Mouse (Mus musculus) midbrain, embryonic 11.5 days (tissue): ENCODE data around the gene Socs3. TPM values are rescaled to one million over a fixed set of nuclear protein-coding genes. Genes with fewer than 3 reads are reported as not detected.

Experiments used
- ATAC-seq: fragments of 200-750 bp; cut with Nextera tagmentation; 2 replicates; pipeline ENCODE4 v1.8.0; 2017; ENCODE audit warnings: moderate TSS enrichment, moderate library complexity; ENCODE audit not compliant: low FRiP score
- DNase-seq: peaks from one replicate; pipeline ENCODE4 v3.0.0; 2015; ENCODE audit warnings: low spot score; ENCODE audit errors: missing footprints
- H3K27ac ChIP-seq: fragments of 300-500 bp; sonication (generic); 2 replicates; pipeline ENCODE4 v1.5.1; 2014; ENCODE audit warnings: low read depth, low read length
- H3K27me3 ChIP-seq: fragments of 300-500 bp; sonication (generic); 2 replicates; pipeline ENCODE4 v1.6.1; 2014; ENCODE audit warnings: mild to moderate bottlenecking, low read length, moderate library complexity, mixed read lengths; ENCODE audit not compliant: control insufficient read depth, insufficient read depth
- H3K36me3 ChIP-seq: fragments of 300-500 bp; sonication (generic); 2 replicates; pipeline ENCODE4 v1.6.1; 2014; ENCODE audit warnings: mild to moderate bottlenecking, low read length, moderate library complexity, mixed read lengths; ENCODE audit not compliant: control insufficient read depth, insufficient read depth
- H3K4me1 ChIP-seq: fragments of 300-500 bp; sonication (generic); 2 replicates; pipeline ENCODE4 v1.6.1; 2014; ENCODE audit warnings: low read length; ENCODE audit not compliant: control insufficient read depth, insufficient read depth
- H3K4me2 ChIP-seq: fragments of 300-500 bp; sonication (generic); 2 replicates; pipeline ENCODE4 v1.6.1; 2014; ENCODE audit warnings: mild to moderate bottlenecking, moderate library complexity
- H3K4me3 ChIP-seq: fragments of 300-500 bp; sonication (generic); 2 replicates; pipeline ENCODE4 v1.5.1; 2014; ENCODE audit warnings: low read depth, low read length
- H3K9ac ChIP-seq: fragments of 300-500 bp; sonication (generic); 2 replicates; pipeline ENCODE4 v1.6.1; 2014; ENCODE audit warnings: low read length
- H3K9me3 ChIP-seq: fragments of 300-500 bp; sonication (generic); 2 replicates; pipeline ENCODE4 v1.6.1; 2016; ENCODE audit warnings: low read length; ENCODE audit not compliant: control insufficient read depth
- WGBS: fragments of 180-500 bp; shearing (Covaris S2); extraction: QIAGEN DNeasy Blood & Tissue Kit; methylation state at CpG from one replicate; pipeline ENCODE4 v1.1.7; 2014; 5-methylcytosine and 5-hydroxymethylcytosine counted together
- polyA plus RNA-seq: library from polyadenylated mRNA; unstranded; fragments of >200 nt; fragmentation: Nextera tagmentation; extraction: Ambion mirVana; gene quantifications from 2 replicates; pipeline ENCODE4 v1.2.1, GENCODE M21; 2014

The Socs3 gene
- polyA plus RNA-seq, 1 experiment from 2014 or later: 5.9 TPM

- Histone ChIP-seq H3K9me3 (no peaks in the 10 kb centered on the region), H3K27ac (peak overlapping the region; percentile 91), H3K4me3 (peak overlapping the region; percentile 69), H3K27me3 (peaks cover 34% of the 10 kb centered on the region), H3K4me1 (peaks cover 63% of the 10 kb centered on the region), H3K36me3 (no peaks in the 10 kb centered on the region), H3K9ac (peak overlapping the region; percentile 91), H3K4me2 (peak overlapping the region; percentile 99)
- under 1% methylated on average over 64 of the region's 64 CpGs for WGBS
- ATAC-seq (no peak; the same call in 1 of the 2 replicates), DNase-seq (peak; percentile 96)
Measured at GRCm38 (mm10) chr11:117968016-117968671, 1.7 kb downstream of the Socs3 start.

- Histone ChIP-seq H3K27ac (no peak overlapping the region), H3K4me3 (peak overlapping the region; percentile 69), H3K27me3 (peaks cover 34% of the 10 kb centered on the region), H3K9me3 (no peaks in the 10 kb centered on the region), H3K4me1 (peaks cover 66% of the 10 kb centered on the region), H3K4me2 (peak overlapping the region; percentile 99), H3K36me3 (no peaks in the 10 kb centered on the region), H3K9ac (peak overlapping the region; percentile 91)
- 4% methylated on average over 34 of the region's 34 CpGs for WGBS
- DNase-seq (peak; percentile 96), ATAC-seq (no peak)
Measured at GRCm38 (mm10) chr11:117967249-117968015, 2.4 kb downstream of the Socs3 start.

DNA sequence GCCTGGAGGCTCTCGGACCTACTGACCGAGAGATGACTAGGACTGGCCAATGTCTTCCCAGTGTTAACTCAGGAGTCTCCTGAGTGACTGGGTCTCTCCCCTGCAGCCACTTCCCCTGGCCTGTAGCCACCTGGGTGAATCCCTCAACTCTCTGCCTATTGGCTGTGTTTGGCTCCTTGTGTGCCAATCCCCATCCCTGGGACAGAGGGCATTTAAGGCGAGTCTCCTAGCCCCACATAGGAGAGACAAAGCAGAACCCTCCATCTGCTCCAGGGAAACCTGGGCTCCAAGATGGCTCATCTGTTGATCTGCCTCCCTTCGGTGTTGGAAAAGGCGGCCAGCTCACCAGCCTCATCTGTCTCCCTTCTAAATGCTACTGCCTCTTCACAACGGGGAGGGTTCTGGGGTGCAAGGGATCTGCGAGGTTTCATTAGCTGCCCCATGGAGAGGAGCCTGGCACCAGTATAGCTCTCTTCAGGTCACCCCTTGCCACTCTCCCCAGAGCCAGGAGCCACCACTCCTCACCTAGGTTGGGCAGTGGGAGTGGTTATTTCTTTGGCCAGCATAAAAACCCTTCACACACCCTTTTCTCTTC is 3.2 kb downstream of the Socs3 start:
- peaks cover 34% of the 10 kb centered on the region for H3K27me3 ChIP-seq
- peak overlapping the region; percentile 69 for H3K4me3 ChIP-seq
- no peaks in the 10 kb centered on the region for H3K36me3 ChIP-seq
- H3K4me1 ChIP-seq: peaks cover 74% of the 10 kb centered on the region
- 23% methylated on average over 7 of the region's 7 CpGs for WGBS
- peak overlapping the region; percentile 99 for H3K4me2 ChIP-seq
- peak overlapping the region; percentile 91 for H3K9ac ChIP-seq
- no peaks in the 10 kb centered on the region for H3K9me3 ChIP-seq
- peak; percentile 89 for DNase-seq
- no peak for ATAC-seq
- no peak overlapping the region for H3K27ac ChIP-seq

GRCm38 (mm10) chr11:117965561-117965981 is 4.3 kb downstream of the Socs3 start:
- 10% methylated on average over 9 of the region's 9 CpGs for WGBS
- Histone ChIP-seq H3K27ac (no peak overlapping the region), H3K9ac (no peak overlapping the region), H3K4me3 (no peak overlapping the region), H3K4me1 (peaks cover 74% of the 10 kb centered on the region), H3K9me3 (no peaks in the 10 kb centered on the region), H3K36me3 (no peaks in the 10 kb centered on the region), H3K27me3 (peaks cover 31% of the 10 kb centered on the region), H3K4me2 (peak overlapping the region; percentile 99; the same call in 1 of the 2 replicates)
- peak; percentile 89 for DNase-seq
- no peak for ATAC-seq

GRCm38 (mm10) chr11:117965052-117965451 is 4.8 kb downstream of the Socs3 start:
- WGBS: 25% methylated on average over 7 of the region's 7 CpGs
- no peak overlapping the region for H3K4me2 ChIP-seq
- peaks cover 27% of the 10 kb centered on the region for H3K27me3 ChIP-seq
- no peak overlapping the region for H3K27ac ChIP-seq
- ATAC-seq: no peak
- H3K4me1 ChIP-seq: peaks cover 71% of the 10 kb centered on the region
- H3K36me3 ChIP-seq: no peaks in the 10 kb centered on the region
- DNase-seq: peak; percentile 89
- no peaks in the 10 kb centered on the region for H3K9me3 ChIP-seq
- no peak overlapping the region for H3K9ac ChIP-seq
- H3K4me3 ChIP-seq: no peak overlapping the region

DNA sequence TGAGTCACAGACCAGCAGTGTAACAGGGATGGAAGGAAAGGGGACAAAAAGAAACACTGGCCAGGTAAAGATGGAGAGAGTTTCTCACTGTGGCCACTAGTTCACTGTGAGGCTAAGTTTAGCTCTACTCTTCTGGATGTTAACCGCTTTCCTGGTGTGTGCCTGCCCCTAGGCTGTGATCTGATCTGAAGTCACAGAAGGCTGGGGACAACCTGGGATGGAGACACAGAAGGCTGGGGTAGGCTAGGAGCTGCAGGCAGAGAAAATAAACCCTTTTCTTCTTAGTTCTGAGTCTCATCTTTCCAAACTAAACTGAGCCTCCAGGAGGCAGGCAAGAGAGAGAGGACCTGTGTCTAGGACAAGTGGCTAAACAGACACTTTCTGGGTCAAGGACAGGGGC is 5.6 kb downstream of the Socs3 start:
- DNase-seq (peak; percentile 90), ATAC-seq (no peak)
- Histone ChIP-seq H3K36me3 (no peaks in the 10 kb centered on the region), H3K4me3 (no peak overlapping the region; the same call in 1 of the 2 replicates), H3K27me3 (peaks cover 27% of the 10 kb centered on the region), H3K27ac (no peak overlapping the region; the same call in 1 of the 2 replicates), H3K4me1 (peaks cover 66% of the 10 kb centered on the region), H3K9me3 (no peaks in the 10 kb centered on the region), H3K9ac (peak overlapping the region; percentile 35; the same call in 1 of the 2 replicates), H3K4me2 (peak overlapping the region; percentile 60; the same call in 1 of the 2 replicates)
- 12% methylated on average over 1 of the region's 1 CpGs for WGBS

DNA sequence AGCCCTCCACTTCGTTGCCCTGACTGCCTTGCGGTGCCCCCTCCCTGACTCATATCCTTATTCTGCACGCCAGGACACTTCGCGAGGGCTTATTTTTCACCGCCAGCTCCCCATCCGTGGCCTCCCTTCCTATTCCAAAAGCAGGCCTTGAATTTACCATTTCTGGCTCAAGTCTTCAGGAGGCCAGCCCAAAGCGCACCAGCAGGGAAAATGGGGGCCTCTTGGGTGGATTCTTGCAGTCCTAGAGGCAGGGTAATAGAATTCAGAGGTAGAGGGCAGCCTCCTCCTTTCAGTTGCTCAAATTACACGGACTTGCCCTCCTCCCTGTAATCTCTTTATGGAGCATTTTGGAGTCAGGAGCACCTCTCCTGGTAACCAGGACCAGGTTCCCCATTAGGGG is 6.0 kb downstream of the Socs3 start:
- WGBS: 0% methylated on average over 9 of the region's 9 CpGs
- no peak for ATAC-seq
- H3K27me3 ChIP-seq: peaks cover 27% of the 10 kb centered on the region
- H3K4me2 ChIP-seq: peak overlapping the region; percentile 60
- no peak for DNase-seq
- peak overlapping the region; percentile 35; the same call in 1 of the 2 replicates for H3K9ac ChIP-seq
- peak overlapping the region; percentile 20 for H3K4me3 ChIP-seq
- H3K4me1 ChIP-seq: peaks cover 66% of the 10 kb centered on the region
- no peaks in the 10 kb centered on the region for H3K36me3 ChIP-seq
- H3K9me3 ChIP-seq: no peaks in the 10 kb centered on the region
- peak overlapping the region; percentile 25; the same call in 1 of the 2 replicates for H3K27ac ChIP-seq

DNA sequence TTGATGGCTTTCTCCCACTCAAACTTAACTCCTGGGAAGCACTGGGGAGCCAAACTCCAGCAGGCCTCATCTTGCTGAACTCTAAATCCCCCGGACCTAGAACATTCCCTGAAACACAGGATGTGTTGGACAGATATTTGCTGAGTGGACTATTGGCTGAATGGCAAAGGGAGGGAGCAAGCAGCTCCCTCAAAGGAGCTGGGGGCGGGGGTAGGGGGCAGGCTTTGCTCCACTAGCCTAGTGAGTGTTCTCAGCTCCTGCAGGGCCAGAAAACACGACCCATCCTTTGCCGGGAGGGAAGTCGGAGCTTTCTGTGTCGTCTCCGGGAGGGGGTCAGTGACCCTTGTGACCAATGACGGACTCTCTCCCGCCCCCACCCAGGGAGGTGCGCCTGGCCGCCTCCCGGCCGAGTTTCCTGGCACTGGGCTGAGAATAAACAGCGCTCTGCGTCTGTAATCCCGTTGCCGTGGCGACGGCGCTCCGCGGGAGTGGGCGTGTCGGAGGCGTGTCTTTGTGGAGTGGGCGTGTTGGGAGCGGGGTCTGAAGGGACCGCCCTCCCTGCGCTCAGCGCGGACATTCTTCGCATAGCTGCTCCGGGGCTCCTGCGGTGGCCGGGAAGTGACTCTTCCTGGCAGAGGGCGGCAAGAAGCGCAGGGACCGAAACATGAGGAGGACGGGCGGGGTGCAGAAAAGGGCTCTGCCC is 6.6 kb downstream of the Socs3 start:
- Histone ChIP-seq H3K27ac (peak overlapping the region; percentile 25; the same call in 1 of the 2 replicates), H3K4me1 (peaks cover 62% of the 10 kb centered on the region), H3K36me3 (no peaks in the 10 kb centered on the region), H3K4me2 (peak overlapping the region; percentile 60), H3K4me3 (peak overlapping the region; percentile 20), H3K9ac (peak overlapping the region; percentile 35; the same call in 1 of the 2 replicates), H3K9me3 (no peaks in the 10 kb centered on the region), H3K27me3 (peaks cover 27% of the 10 kb centered on the region)
- peak; percentile 100 for DNase-seq
- peak; percentile 91 for ATAC-seq
- WGBS: under 1% methylated on average over 40 of the region's 40 CpGs
